Mouse (Mus musculus): ENCODE measurements at regions not wholly inside any gene's neighbourhood (a gene's known extent, or its start where the extent isn't known, plus 50 kb on each side); places are given as distances from the start of the nearest gene placed in this dataset.

- no peaks in the 10 kb centered on the region for H3K27me3 ChIP-seq (replicated peaks; ENCODE audit: control insufficient read depth, insufficient read depth, low read length)
- H3K36me3 ChIP-seq (ENCODE audit: control insufficient read depth, insufficient read depth, low read length), result no peaks in the 10 kb centered on the region
- no peak overlapping the region for H3K4me3 ChIP-seq (ENCODE audit: low read depth, low read length)
- H3K27ac ChIP-seq (replicated peaks; ENCODE audit: low read depth, low read length), result no peak overlapping the region
- no peak overlapping the region for H3K4me2 ChIP-seq (ENCODE audit: low read depth, low read length)
- no peaks in the 10 kb centered on the region for H3K9me3 ChIP-seq (ENCODE audit: control insufficient read depth, low read length)
- H3K4me1 ChIP-seq (ENCODE audit: control insufficient read depth, insufficient read depth, low read length), result no peaks in the 10 kb centered on the region
- ATAC-seq (ENCODE audit: low read depth) (no peak), DNase-seq (ENCODE audit: low spot score) (peak; percentile 57)
- H3K9ac ChIP-seq (ENCODE audit: low read depth, low read length), result no peak overlapping the region
- 34% methylated on average over 11 of the region's 11 CpGs for WGBS
Measured at GRCm38 (mm10) chr10:122230746-122231145, 133.6 kb upstream of the Rxylt1 start.

GRCm38 (mm10) chr10:122225679-122226078 is 128.5 kb upstream of the Rxylt1 start:
- Histone ChIP-seq H3K36me3 (ENCODE audit: control insufficient read depth, insufficient read depth, low read length) (no peaks in the 10 kb centered on the region), H3K9me3 (ENCODE audit: control insufficient read depth, low read length) (no peaks in the 10 kb centered on the region), H3K4me3 (ENCODE audit: low read depth, low read length) (no peak overlapping the region), H3K27ac (replicated peaks; ENCODE audit: low read depth, low read length) (no peak overlapping the region), H3K9ac (ENCODE audit: low read depth, low read length) (no peak overlapping the region), H3K4me2 (ENCODE audit: low read depth, low read length) (no peak overlapping the region), H3K4me1 (ENCODE audit: control insufficient read depth, insufficient read depth, low read length) (no peaks in the 10 kb centered on the region; the same call in 1 of the 2 replicates), H3K27me3 (replicated peaks; ENCODE audit: control insufficient read depth, insufficient read depth, low read length) (no peaks in the 10 kb centered on the region)
- DNase-seq (ENCODE audit: low spot score) (no peak), ATAC-seq (ENCODE audit: low read depth) (no peak)
- 90% methylated on average over 8 of the region's 8 CpGs for WGBS

GRCm38 (mm10) chr10:122223076-122223475 is 125.9 kb upstream of the Rxylt1 start:
- H3K27me3 ChIP-seq (replicated peaks; ENCODE audit: control insufficient read depth, insufficient read depth, low read length), result no peaks in the 10 kb centered on the region
- no peak overlapping the region for H3K9ac ChIP-seq (ENCODE audit: low read depth, low read length)
- H3K27ac ChIP-seq (replicated peaks; ENCODE audit: low read depth, low read length), result no peak overlapping the region
- ATAC-seq (ENCODE audit: low read depth) (peak; percentile 60; the same call in 1 of the 2 replicates), DNase-seq (ENCODE audit: low spot score) (peak; percentile 90)
- H3K4me1 ChIP-seq (ENCODE audit: control insufficient read depth, insufficient read depth, low read length), result no peaks in the 10 kb centered on the region; the same call in 1 of the 2 replicates
- no peaks in the 10 kb centered on the region for H3K36me3 ChIP-seq (ENCODE audit: control insufficient read depth, insufficient read depth, low read length)
- no peak overlapping the region for H3K4me3 ChIP-seq (ENCODE audit: low read depth, low read length)
- 37% methylated on average over 3 of the region's 3 CpGs for WGBS
- no peak overlapping the region for H3K4me2 ChIP-seq (ENCODE audit: low read depth, low read length)
- no peaks in the 10 kb centered on the region for H3K9me3 ChIP-seq (ENCODE audit: control insufficient read depth, low read length)

GRCm38 (mm10) chr10:122217594-122217993 is 120.4 kb upstream of the Rxylt1 start:
- Histone ChIP-seq H3K36me3 (ENCODE audit: control insufficient read depth, insufficient read depth, low read length) (no peaks in the 10 kb centered on the region), H3K9me3 (ENCODE audit: control insufficient read depth, low read length) (no peaks in the 10 kb centered on the region), H3K4me2 (ENCODE audit: low read depth, low read length) (no peak overlapping the region), H3K4me3 (ENCODE audit: low read depth, low read length) (no peak overlapping the region), H3K27me3 (replicated peaks; ENCODE audit: control insufficient read depth, insufficient read depth, low read length) (no peaks in the 10 kb centered on the region), H3K4me1 (ENCODE audit: control insufficient read depth, insufficient read depth, low read length) (no peaks in the 10 kb centered on the region; the same call in 1 of the 2 replicates), H3K9ac (ENCODE audit: low read depth, low read length) (no peak overlapping the region), H3K27ac (replicated peaks; ENCODE audit: low read depth, low read length) (no peak overlapping the region)
- no peak for DNase-seq (ENCODE audit: low spot score)
- ATAC-seq (ENCODE audit: low read depth), result no peak
- WGBS, result 75% methylated on average over 4 of the region's 4 CpGs

GRCm38 (mm10) chr10:122199791-122200190 is 102.6 kb upstream of the Rxylt1 start:
- Histone ChIP-seq H3K4me2 (ENCODE audit: low read depth, low read length) (no peak overlapping the region), H3K4me3 (ENCODE audit: low read depth, low read length) (no peak overlapping the region), H3K27me3 (replicated peaks; ENCODE audit: control insufficient read depth, insufficient read depth, low read length) (no peaks in the 10 kb centered on the region)

GRCm38 (mm10) chr10:122197703-122198102 is 100.5 kb upstream of the Rxylt1 start:
- Histone ChIP-seq H3K9ac (ENCODE audit: low read depth, low read length) (no peak overlapping the region), H3K36me3 (ENCODE audit: control insufficient read depth, insufficient read depth, low read length) (no peaks in the 10 kb centered on the region), H3K4me2 (ENCODE audit: low read depth, low read length) (no peak overlapping the region), H3K4me3 (ENCODE audit: low read depth, low read length) (no peak overlapping the region), H3K27me3 (replicated peaks; ENCODE audit: control insufficient read depth, insufficient read depth, low read length) (no peaks in the 10 kb centered on the region), H3K4me1 (ENCODE audit: control insufficient read depth, insufficient read depth, low read length) (no peaks in the 10 kb centered on the region), H3K9me3 (ENCODE audit: control insufficient read depth, low read length) (no peaks in the 10 kb centered on the region), H3K27ac (replicated peaks; ENCODE audit: low read depth, low read length) (no peak overlapping the region)
- 73% methylated on average over 4 of the region's 4 CpGs for WGBS
- no peak for DNase-seq (ENCODE audit: low spot score)
- no peak for ATAC-seq (ENCODE audit: low read depth)

More at GRCm38 (mm10) chr10:122199791-122200190, 102.6 kb upstream of the Rxylt1 start:
- Histone ChIP-seq H3K27ac (replicated peaks; ENCODE audit: low read depth, low read length) (no peak overlapping the region), H3K9me3 (ENCODE audit: control insufficient read depth, low read length) (no peaks in the 10 kb centered on the region), H3K9ac (ENCODE audit: low read depth, low read length) (no peak overlapping the region), H3K36me3 (ENCODE audit: control insufficient read depth, insufficient read depth, low read length) (no peaks in the 10 kb centered on the region), H3K4me1 (ENCODE audit: control insufficient read depth, insufficient read depth, low read length) (no peaks in the 10 kb centered on the region)
- no peak for ATAC-seq (ENCODE audit: low read depth)
- peak; percentile 10 for DNase-seq (ENCODE audit: low spot score)
- 36% methylated on average over 4 of the region's 4 CpGs for WGBS

GRCm38 (mm10) chr10:122194139-122194538 is 97.0 kb upstream of the Rxylt1 start:
- Histone ChIP-seq H3K9ac (ENCODE audit: low read depth, low read length) (no peak overlapping the region), H3K4me1 (ENCODE audit: control insufficient read depth, insufficient read depth, low read length) (no peaks in the 10 kb centered on the region), H3K27ac (replicated peaks; ENCODE audit: low read depth, low read length) (no peak overlapping the region), H3K4me2 (ENCODE audit: low read depth, low read length) (no peak overlapping the region), H3K36me3 (ENCODE audit: control insufficient read depth, insufficient read depth, low read length) (no peaks in the 10 kb centered on the region), H3K27me3 (replicated peaks; ENCODE audit: control insufficient read depth, insufficient read depth, low read length) (no peaks in the 10 kb centered on the region), H3K4me3 (ENCODE audit: low read depth, low read length) (no peak overlapping the region), H3K9me3 (ENCODE audit: control insufficient read depth, low read length) (no peaks in the 10 kb centered on the region)
- ATAC-seq (ENCODE audit: low read depth), result no peak
- 81% methylated on average over 9 of the region's 9 CpGs for WGBS
- no peak for DNase-seq (ENCODE audit: low spot score)

- no peak for DNase-seq (ENCODE audit: low spot score)
- no peaks in the 10 kb centered on the region for H3K36me3 ChIP-seq (ENCODE audit: control insufficient read depth, insufficient read depth, low read length)
- H3K9me3 ChIP-seq (ENCODE audit: control insufficient read depth, low read length), result no peaks in the 10 kb centered on the region
- no peak overlapping the region for H3K9ac ChIP-seq (ENCODE audit: low read depth, low read length)
- H3K4me3 ChIP-seq (ENCODE audit: low read depth, low read length), result no peak overlapping the region
- no peaks in the 10 kb centered on the region for H3K27me3 ChIP-seq (replicated peaks; ENCODE audit: control insufficient read depth, insufficient read depth, low read length)
- no peak overlapping the region for H3K27ac ChIP-seq (replicated peaks; ENCODE audit: low read depth, low read length)
- no peaks in the 10 kb centered on the region for H3K4me1 ChIP-seq (ENCODE audit: control insufficient read depth, insufficient read depth, low read length)
- 82% methylated on average over 5 of the region's 5 CpGs for WGBS
- ATAC-seq (ENCODE audit: low read depth), result no peak
- no peak overlapping the region for H3K4me2 ChIP-seq (ENCODE audit: low read depth, low read length)
Measured at GRCm38 (mm10) chr10:122193343-122193742, 96.2 kb upstream of the Rxylt1 start.

GRCm38 (mm10) chr10:122185152-122185745 is 88.1 kb upstream of the Rxylt1 start:
- Histone ChIP-seq H3K4me3 (ENCODE audit: low read depth, low read length) (no peak overlapping the region), H3K27ac (replicated peaks; ENCODE audit: low read depth, low read length) (no peak overlapping the region), H3K9me3 (ENCODE audit: control insufficient read depth, low read length) (no peaks in the 10 kb centered on the region), H3K27me3 (replicated peaks; ENCODE audit: control insufficient read depth, insufficient read depth, low read length) (no peaks in the 10 kb centered on the region), H3K9ac (ENCODE audit: low read depth, low read length) (no peak overlapping the region), H3K4me1 (ENCODE audit: control insufficient read depth, insufficient read depth, low read length) (no peaks in the 10 kb centered on the region), H3K4me2 (ENCODE audit: low read depth, low read length) (no peak overlapping the region), H3K36me3 (ENCODE audit: control insufficient read depth, insufficient read depth, low read length) (no peaks in the 10 kb centered on the region)
- ATAC-seq (ENCODE audit: low read depth) (no peak), DNase-seq (ENCODE audit: low spot score) (peak; percentile 16)
- 74% methylated on average over 9 of the region's 9 CpGs for WGBS
